Mouse (Mus musculus): ENCODE results near the gene C530008M17Rik.

C530008M17Rik gene

GRCm38 (mm10) chr5:76779094-76779615, 122.8 kb downstream of the C530008M17Rik start:
- no peak for DNase-seq

GRCm38 (mm10) chr5:76781943-76782342, 125.6 kb downstream of the C530008M17Rik start:
- DNase-seq, result no peak

- no peak for DNase-seq
These were observed 126.2 kb downstream of the C530008M17Rik start for GRCm38 (mm10) chr5:76782414-76783103.

- DNase-seq, result no peak
These were observed 126.8 kb downstream of the C530008M17Rik start for GRCm38 (mm10) chr5:76783104-76783441.

- DNase-seq, result no peak
These were observed 127.9 kb downstream of the C530008M17Rik start for GRCm38 (mm10) chr5:76784151-76784723.

GRCm38 (mm10) chr5:76785013-76785412, 128.7 kb downstream of the C530008M17Rik start:
- DNase-seq, result no peak

- no peak for DNase-seq
These were observed 133.6 kb downstream of the C530008M17Rik start for GRCm38 (mm10) chr5:76789881-76790280.

GRCm38 (mm10) chr5:76791280-76791679, 135.0 kb downstream of the C530008M17Rik start:
- DNase-seq, result no peak

GRCm38 (mm10) chr5:76792720-76793119, 136.4 kb downstream of the C530008M17Rik start:
- DNase-seq, result no peak

GRCm38 (mm10) chr5:76798043-76798442, 141.7 kb downstream of the C530008M17Rik start:
- DNase-seq, result no peak

- no peak for DNase-seq
These were observed 143.2 kb downstream of the C530008M17Rik start for GRCm38 (mm10) chr5:76799471-76799870.

GRCm38 (mm10) chr5:76809031-76809430, 152.7 kb downstream of the C530008M17Rik start:
- DNase-seq, result no peak

GRCm38 (mm10) chr5:76815035-76815434, 158.7 kb downstream of the C530008M17Rik start:
- no peak for DNase-seq

- DNase-seq, result no peak
These were observed 159.6 kb downstream of the C530008M17Rik start for GRCm38 (mm10) chr5:76815786-76816455.

GRCm38 (mm10) chr5:76816748-76817147, 160.4 kb downstream of the C530008M17Rik start:
- no peak for DNase-seq

GRCm38 (mm10) chr5:76817678-76818077, 161.4 kb downstream of the C530008M17Rik start:
- no peak for DNase-seq

- no peak for DNase-seq
These were observed 162.5 kb downstream of the C530008M17Rik start for GRCm38 (mm10) chr5:76818807-76819206.

- DNase-seq, result no peak
These were observed 165.8 kb downstream of the C530008M17Rik start for GRCm38 (mm10) chr5:76822097-76822496.

- peak; percentile 40 for DNase-seq
These were observed 172.4 kb downstream of the C530008M17Rik start for GRCm38 (mm10) chr5:76828527-76829240.

- DNase-seq, result no peak
These were observed 176.4 kb downstream of the C530008M17Rik start for GRCm38 (mm10) chr5:76832529-76833210.

- no peak for DNase-seq
These were observed 180.7 kb downstream of the C530008M17Rik start for GRCm38 (mm10) chr5:76837018-76837417.

- DNase-seq, result no peak
These were observed 183.5 kb downstream of the C530008M17Rik start for GRCm38 (mm10) chr5:76839786-76840185.

- DNase-seq, result no peak
These were observed 185.5 kb downstream of the C530008M17Rik start for GRCm38 (mm10) chr5:76841859-76842258.
